In genomic region chr1:52331442-52331841, GRCm38 (mm10) we compare ENCODE assay signal across 9 mouse cellular contexts.
DNase-seq lines count a peak whose midpoint lies in the region; ATAC-seq lines count a peak whose summit lies in the region.
"Had no signal": no experiment of that assay in that cellular context is flagged by ENCODE, and none has a peak within 500 bp of the region (broad histone marks: within the 10 kb centered on the region; RNA-seq: fewer than 3 reads in every experiment).

No protein-coding gene starts in this region.

- H3K4me1 ChIP-seq in liver, embryonic 12.5 days = no peaks in the 10 kb centered on the region
- peaks cover 8% of the 10 kb centered on the region for H3K4me1 ChIP-seq in forebrain, embryonic 16.5 days (replicated peaks; ENCODE audit: control insufficient read depth, insufficient read depth, low read length)
- H3K4me1 ChIP-seq: neural tube, embryonic 12.5 days had no signal

- 25% methylated on average over 4 of the region's 4 CpGs for WGBS in liver, embryonic 12.5 days (ENCODE audit: insufficient replicate concordance)
- 32% methylated on average over 4 of the region's 4 CpGs for WGBS in forebrain, embryonic 16.5 days

- H3K36me3 ChIP-seq in liver, embryonic 12.5 days = no peaks in the 10 kb centered on the region
- H3K36me3 ChIP-seq in forebrain, embryonic 16.5 days (ENCODE audit: control insufficient read depth, insufficient read depth) = no peaks in the 10 kb centered on the region
- H3K36me3 ChIP-seq: neural tube, embryonic 12.5 days had no signal

- no peaks in the 10 kb centered on the region for H3K9me3 ChIP-seq in liver, embryonic 12.5 days (replicated peaks)
- H3K9me3 ChIP-seq in forebrain, embryonic 16.5 days (ENCODE audit: control insufficient read depth, low read length) = no peaks in the 10 kb centered on the region
- H3K9me3 ChIP-seq: neural tube, embryonic 12.5 days had no signal

- intact Hi-C loops in left cerebral cortex, postnatal 14 days (cut with DNase I) = no loop called here

- no peak overlapping the region for H3K4me3 ChIP-seq in liver, embryonic 12.5 days
- no peak overlapping the region for H3K4me3 ChIP-seq in forebrain, embryonic 16.5 days (replicated peaks; ENCODE audit: low read length)
- H3K4me3 ChIP-seq: neural tube, embryonic 12.5 days had no signal

- H3K27me3 ChIP-seq in liver, embryonic 12.5 days (replicated peaks) = no peaks in the 10 kb centered on the region
- no peaks in the 10 kb centered on the region for H3K27me3 ChIP-seq in forebrain, embryonic 16.5 days (replicated peaks; ENCODE audit: control insufficient read depth, insufficient read depth, low read length)
- H3K27me3 ChIP-seq: neural tube, embryonic 12.5 days had no signal

- H3K9ac ChIP-seq in liver, embryonic 12.5 days = no peak overlapping the region
- H3K9ac ChIP-seq in forebrain, embryonic 16.5 days (replicated peaks; ENCODE audit: low read depth, low read length) = no peak overlapping the region
- H3K9ac ChIP-seq: neural tube, embryonic 12.5 days had no signal

- no peak for ATAC-seq in liver, embryonic 12.5 days
- ATAC-seq in forebrain, embryonic 16.5 days = peak; percentile 90

- no peak overlapping the region for H3K27ac ChIP-seq in liver, embryonic 12.5 days
- peak overlapping the region; percentile 47; the same call in 1 of the 2 replicates for H3K27ac ChIP-seq in forebrain, embryonic 16.5 days (ENCODE audit: low read length)
- H3K27ac ChIP-seq: neural tube, embryonic 12.5 days had no signal

- peak; percentile 22 for DNase-seq in liver
- DNase-seq in adrenal gland, adult 2 months = peak; percentile 86
- DNase-seq in left cerebral cortex, postnatal 14 days (ENCODE audit: low spot score in 2 of 2) = peak; percentile 70 to 74
- DNase-seq in urinary bladder, postnatal 36 days (ENCODE audit: low spot score in 2 of 2) = peak; percentile 19 to 56
- DNase-seq in spleen, postnatal 14 days (ENCODE audit: low spot score in 2 of 2) = no peak
- DNase-seq in gastrocnemius, postnatal 10 days = no peak

- H3K4me2 ChIP-seq in liver, embryonic 12.5 days = no peak overlapping the region
- peak overlapping the region; percentile 32; the same call in 1 of the 2 replicates for H3K4me2 ChIP-seq in forebrain, embryonic 16.5 days (ENCODE audit: low read length)
- H3K4me2 ChIP-seq: neural tube, embryonic 12.5 days had no signal

Comparison
In these comparisons a context has a peak if more than half of its experiments do, and no peak if none do; other contexts are left out.
1. DNase-seq: peak in liver (single experiment), adrenal gland, adult 2 months (single experiment), left cerebral cortex, postnatal 14 days (2 of 2) and urinary bladder, postnatal 36 days (2 of 2); none in spleen, postnatal 14 days (0 of 2) and gastrocnemius, postnatal 10 days (single experiment).